Mouse (Mus musculus): ENCODE results near the gene Tdo2.

Gene Tdo2

GRCm38 (mm10) chr3:81924931-81925330 lies 51.1 kb downstream of the Tdo2 start:
- no peak for TF ChIP-seq GATA4 (IDR thresholded peaks at IDR 0.05; ENCODE audit: insufficient replicate concordance, low read length)

- no peak for TF ChIP-seq GATA4 (IDR thresholded peaks at IDR 0.05; ENCODE audit: insufficient replicate concordance, low read length)
These were observed 53.1 kb downstream of the Tdo2 start for GRCm38 (mm10) chr3:81922910-81923309.

- no peak for TF ChIP-seq GATA4 (IDR thresholded peaks at IDR 0.05; ENCODE audit: insufficient replicate concordance, low read length)
These were observed 56.3 kb downstream of the Tdo2 start for GRCm38 (mm10) chr3:81919681-81920080.

GRCm38 (mm10) chr3:81918215-81918614 lies 57.8 kb downstream of the Tdo2 start:
- no peak for TF ChIP-seq GATA4 (IDR thresholded peaks at IDR 0.05; ENCODE audit: insufficient replicate concordance, low read length)

- no peak for TF ChIP-seq GATA4 (IDR thresholded peaks at IDR 0.05; ENCODE audit: insufficient replicate concordance, low read length)
These were observed 58.6 kb downstream of the Tdo2 start for GRCm38 (mm10) chr3:81917354-81917935.

GRCm38 (mm10) chr3:81916030-81916686 lies 59.8 kb downstream of the Tdo2 start:
- TF ChIP-seq GATA4 (IDR thresholded peaks at IDR 0.05; ENCODE audit: insufficient replicate concordance, low read length): no peak

GRCm38 (mm10) chr3:81910286-81911036 lies 65.5 kb downstream of the Tdo2 start:
- no peak for TF ChIP-seq GATA4 (IDR thresholded peaks at IDR 0.05; ENCODE audit: insufficient replicate concordance, low read length)

Data from liver, adult (tissue).